Mouse (Mus musculus) forebrain, embryonic 15.5 days (tissue): ENCODE measurements around the gene Nceh1. TPM values are rescaled to one million over a fixed set of nuclear protein-coding genes. Genes with fewer than 3 reads are reported as not detected.

Experiments
- ATAC-seq: fragments of 200-750 bp; cut with Nextera tagmentation; replicated peaks from 2 replicates; pipeline ENCODE4 v1.8.0; 2017; ENCODE audit warnings: mild to moderate bottlenecking, moderate TSS enrichment, moderate library complexity
- H3K27ac ChIP-seq: fragments of 300-500 bp; sonication (generic); replicated peaks from 2 replicates; pipeline ENCODE4 v1.5.1; 2015; ENCODE audit warnings: mild to moderate bottlenecking, inconsistent platforms
- H3K27me3 ChIP-seq: fragments of 300-500 bp; sonication (generic); 2 replicates; pipeline ENCODE4 v1.6.1; 2015; ENCODE audit warnings: inconsistent platforms
- H3K36me3 ChIP-seq: fragments of 300-500 bp; sonication (generic); 2 replicates; pipeline ENCODE4 v1.6.1; 2015; ENCODE audit warnings: mild to moderate bottlenecking, inconsistent platforms
- H3K4me1 ChIP-seq: fragments of 300-500 bp; sonication (generic); 2 replicates; pipeline ENCODE4 v1.6.1; 2015; ENCODE audit warnings: inconsistent platforms
- H3K4me2 ChIP-seq: fragments of 300-500 bp; sonication (generic); replicated peaks from 2 replicates; pipeline ENCODE4 v1.6.1; 2015; ENCODE audit warnings: mild to moderate bottlenecking, inconsistent platforms
- H3K4me3 ChIP-seq: fragments of 300-500 bp; sonication (generic); 2 replicates; pipeline ENCODE4 v1.5.1; 2015; ENCODE audit warnings: mild to moderate bottlenecking, inconsistent platforms
- H3K9ac ChIP-seq: fragments of 300-500 bp; sonication (generic); replicated peaks from 2 replicates; pipeline ENCODE4 v1.6.1; 2015; ENCODE audit warnings: mild to moderate bottlenecking, inconsistent platforms
- H3K9me3 ChIP-seq: fragments of 300-500 bp; sonication (generic); 2 replicates; pipeline ENCODE4 v1.6.1; 2016; ENCODE audit warnings: inconsistent platforms
- WGBS: fragments of 180-500 bp; shearing (Covaris S2); methylation state at CpG from one replicate; pipeline ENCODE4 v1.1.7; 2015; ENCODE audit warnings: mixed read lengths; 5-methylcytosine and 5-hydroxymethylcytosine counted together
- polyA plus RNA-seq: library from polyadenylated mRNA; unstranded; fragments of >200 nt; fragmentation: Nextera tagmentation; extraction: Ambion mirVana; gene quantifications from 2 replicates; pipeline ENCODE4 v1.2.1, GENCODE M21; 2015

The Nceh1 gene
- 6.9 and 7.2 TPM in 2 replicates for polyA plus RNA-seq

DNA sequence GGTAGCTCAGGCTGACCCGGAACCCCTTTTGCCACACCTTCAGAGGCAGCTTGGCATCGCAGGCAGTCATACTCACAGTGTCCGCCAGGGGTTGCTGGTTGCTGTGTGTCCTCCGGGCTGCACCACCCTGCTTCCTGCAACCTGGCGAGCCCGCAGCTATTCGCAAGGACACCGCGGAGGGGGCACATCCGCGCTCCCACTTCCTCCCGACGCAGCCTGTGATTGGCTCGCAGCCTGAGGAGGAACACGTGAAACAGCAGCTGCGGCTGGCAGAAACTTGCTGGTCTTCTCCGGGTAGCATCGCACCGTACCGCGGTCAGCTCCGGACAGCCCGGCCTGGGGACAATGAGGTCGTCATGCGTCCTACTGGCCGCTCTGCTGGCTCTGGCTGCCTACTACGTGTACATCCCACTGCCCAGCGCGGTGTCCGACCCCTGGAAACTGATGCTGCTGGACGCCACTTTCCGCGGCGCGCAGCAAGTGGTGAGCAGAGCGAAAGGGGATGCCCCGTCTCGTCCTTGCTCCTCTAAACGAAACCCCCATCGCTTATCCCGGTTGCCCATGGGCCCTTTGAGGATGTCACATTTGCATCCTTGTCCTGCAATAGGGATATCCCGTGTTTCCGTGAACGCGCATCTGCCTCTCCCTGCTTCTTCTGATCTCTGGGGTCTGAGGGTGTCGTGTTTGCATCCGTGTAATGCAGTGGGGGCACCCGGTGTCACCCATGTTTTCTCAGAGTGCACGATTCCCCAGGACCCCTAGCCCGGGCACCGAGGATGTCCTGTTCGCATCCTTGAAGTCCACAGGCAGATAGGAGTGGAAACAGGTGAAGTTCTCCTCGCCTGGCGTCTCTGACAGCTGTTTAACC lies at the start of gene Nceh1:
Gene Nceh1, plus strand, starts transcription at position 233 of the 868 bp plus-strand sequence.
- peak within 1 kb of the TSS; percentile 99 for H3K4me2 ChIP-seq
- H3K4me1 ChIP-seq, result peaks cover 11% of the 10 kb centered on the region; the same call in 1 of the 2 replicates
- ATAC-seq, result peak; percentile 98
- H3K9ac ChIP-seq, result peak within 1 kb of the TSS; percentile 58
- no peaks in the 10 kb centered on the region for H3K27me3 ChIP-seq
- no peaks in the 10 kb centered on the region for H3K9me3 ChIP-seq
- under 1% methylated on average over 54 of the region's 54 CpGs for WGBS
- H3K36me3 ChIP-seq, result no peaks in the 10 kb centered on the region
- peak within 1 kb of the TSS; percentile 88 for H3K4me3 ChIP-seq
- H3K27ac ChIP-seq, result no peak within 1 kb of the TSS

DNA sequence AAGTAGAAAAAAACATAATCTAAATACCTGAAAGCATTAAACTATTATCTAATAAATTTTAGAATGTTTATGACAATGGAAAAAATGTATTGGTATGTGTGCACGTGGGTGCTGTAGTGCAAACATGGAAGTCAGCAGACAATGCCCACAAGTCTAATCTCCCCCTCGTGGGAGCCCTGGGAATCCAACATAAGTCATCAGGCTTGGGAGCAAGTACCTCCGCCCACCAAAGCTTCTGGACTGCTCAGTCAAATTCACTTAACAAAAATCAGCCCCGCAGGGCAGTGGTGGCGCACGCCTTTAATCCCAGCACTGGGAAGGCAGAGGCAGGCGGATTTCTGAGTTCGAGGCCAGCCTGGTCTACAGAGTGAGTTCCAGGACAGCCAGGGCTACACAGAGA lies 42.7 kb upstream of the Nceh1 start:
- 89% methylated on average over 8 of the region's 8 CpGs for WGBS

DNA sequence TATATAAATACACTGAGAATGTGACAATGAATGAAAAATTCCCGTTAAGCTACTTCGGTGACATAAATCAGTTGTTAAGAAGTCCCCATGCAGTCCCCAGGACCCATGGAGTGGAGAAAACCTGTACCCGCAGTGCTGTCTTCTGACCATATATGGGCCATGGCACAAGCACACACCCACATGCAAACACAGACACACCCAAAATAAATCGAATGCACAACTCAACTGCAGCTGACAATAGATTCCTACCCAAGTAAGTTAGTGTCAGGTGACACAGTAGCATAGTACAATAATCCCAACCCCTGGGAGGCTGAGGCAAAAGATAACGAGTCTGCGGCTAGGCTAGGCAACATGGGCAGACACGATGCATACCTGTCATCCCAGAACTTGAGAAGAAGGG lies 39.2 kb upstream of the Nceh1 start:
- H3K4me1 ChIP-seq, result no peaks in the 10 kb centered on the region
- no peaks in the 10 kb centered on the region for H3K27me3 ChIP-seq
- no peaks in the 10 kb centered on the region for H3K9me3 ChIP-seq
- 88% methylated on average over 7 of the region's 7 CpGs for WGBS
- no peak for ATAC-seq
- H3K36me3 ChIP-seq, result peaks cover 8% of the 10 kb centered on the region; the same call in 1 of the 2 replicates
- H3K9ac ChIP-seq, result no peak overlapping the region
- H3K27ac ChIP-seq, result no peak overlapping the region
- H3K4me3 ChIP-seq, result no peak overlapping the region
- no peak overlapping the region for H3K4me2 ChIP-seq

More for the DNA sequence above, 42.7 kb upstream of the Nceh1 start:
- no peak overlapping the region for H3K9ac ChIP-seq
- no peaks in the 10 kb centered on the region for H3K27me3 ChIP-seq
- H3K27ac ChIP-seq, result no peak overlapping the region
- H3K4me2 ChIP-seq, result no peak overlapping the region
- no peaks in the 10 kb centered on the region for H3K9me3 ChIP-seq
- no peaks in the 10 kb centered on the region for H3K4me1 ChIP-seq
- no peak overlapping the region for H3K4me3 ChIP-seq
- ATAC-seq, result no peak
- peaks cover 19% of the 10 kb centered on the region; the same call in 1 of the 2 replicates for H3K36me3 ChIP-seq

- Histone ChIP-seq H3K36me3 (peaks cover 5% of the 10 kb centered on the region; the same call in 1 of the 2 replicates), H3K4me1 (no peaks in the 10 kb centered on the region), H3K9me3 (no peaks in the 10 kb centered on the region), H3K4me3 (no peak overlapping the region), H3K27ac (no peak overlapping the region), H3K9ac (no peak overlapping the region), H3K4me2 (no peak overlapping the region), H3K27me3 (no peaks in the 10 kb centered on the region)
- 91% methylated on average over 7 of the region's 7 CpGs for WGBS
- no peak for ATAC-seq
Measured at GRCm38 (mm10) chr3:27145733-27146132, 37.0 kb upstream of the Nceh1 start.

GRCm38 (mm10) chr3:27153191-27153671 lies 29.5 kb upstream of the Nceh1 start:
- ATAC-seq, result peak; percentile 71
- Histone ChIP-seq H3K4me3 (peak overlapping the region; percentile 88), H3K4me2 (peak overlapping the region; percentile 87), H3K9ac (peak overlapping the region; percentile 59), H3K27ac (peak overlapping the region; percentile 44; the same call in 1 of the 2 replicates), H3K9me3 (no peaks in the 10 kb centered on the region), H3K4me1 (peaks cover 24% of the 10 kb centered on the region), H3K27me3 (no peaks in the 10 kb centered on the region), H3K36me3 (0 out of 2 replicates have a peak, but pooled peaks cover 2% of the 10 kb centered on the region)
- WGBS, result under 1% methylated on average over 31 of the region's 31 CpGs

DNA sequence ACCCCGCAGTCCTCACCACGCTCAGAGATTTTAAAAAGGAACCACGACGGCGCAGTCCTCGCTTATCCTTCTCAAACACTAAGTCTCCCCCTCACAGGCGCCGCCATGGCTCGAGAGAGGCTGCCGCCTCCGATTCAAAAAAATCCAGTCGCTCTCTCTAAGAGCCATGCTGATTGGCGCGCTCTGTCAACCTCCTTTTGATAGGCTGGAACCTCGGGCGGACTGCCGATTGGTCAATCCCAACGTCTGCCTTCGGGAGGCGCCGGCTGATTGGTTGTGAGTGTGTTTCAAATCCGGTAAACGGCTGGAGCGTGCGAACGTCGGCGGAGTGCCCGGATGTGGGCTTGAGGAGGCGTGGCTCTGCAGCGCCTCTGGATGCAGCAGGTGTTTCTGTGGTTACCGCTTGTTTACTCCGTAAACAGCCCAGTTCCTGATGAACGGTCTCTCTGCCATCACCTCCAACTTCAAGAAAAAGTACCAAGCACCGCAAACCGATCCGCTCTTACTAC lies 29.0 kb upstream of the Nceh1 start, which contains the start of gene Ect2:
Gene Ect2, minus strand, starts transcription at position 178 of the 509 bp plus-strand sequence.
- Histone ChIP-seq H3K27me3 (no peaks in the 10 kb centered on the region), H3K9me3 (no peaks in the 10 kb centered on the region), H3K4me3 (peak within 1 kb of the TSS; percentile 88), H3K4me1 (peaks cover 24% of the 10 kb centered on the region), H3K36me3 (0 out of 2 replicates have a peak, but pooled peaks cover 2% of the 10 kb centered on the region), H3K4me2 (peak within 1 kb of the TSS; percentile 87), H3K27ac (peak within 1 kb of the TSS; percentile 44), H3K9ac (peak within 1 kb of the TSS; percentile 59)
- under 1% methylated on average over 37 of the region's 37 CpGs for WGBS
- ATAC-seq, result peak; percentile 100

GRCm38 (mm10) chr3:27154280-27154679 lies 28.5 kb upstream of the Nceh1 start:
- Histone ChIP-seq H3K4me1 (peaks cover 24% of the 10 kb centered on the region), H3K9ac (peak overlapping the region; percentile 37), H3K27me3 (no peaks in the 10 kb centered on the region), H3K4me2 (peak overlapping the region; percentile 43), H3K9me3 (no peaks in the 10 kb centered on the region), H3K36me3 (0 out of 2 replicates have a peak, but pooled peaks cover 2% of the 10 kb centered on the region), H3K4me3 (peak overlapping the region; percentile 88), H3K27ac (peak overlapping the region; percentile 36)
- ATAC-seq, result peak; percentile 11
- WGBS, result 50% methylated on average over 2 of the region's 2 CpGs

DNA sequence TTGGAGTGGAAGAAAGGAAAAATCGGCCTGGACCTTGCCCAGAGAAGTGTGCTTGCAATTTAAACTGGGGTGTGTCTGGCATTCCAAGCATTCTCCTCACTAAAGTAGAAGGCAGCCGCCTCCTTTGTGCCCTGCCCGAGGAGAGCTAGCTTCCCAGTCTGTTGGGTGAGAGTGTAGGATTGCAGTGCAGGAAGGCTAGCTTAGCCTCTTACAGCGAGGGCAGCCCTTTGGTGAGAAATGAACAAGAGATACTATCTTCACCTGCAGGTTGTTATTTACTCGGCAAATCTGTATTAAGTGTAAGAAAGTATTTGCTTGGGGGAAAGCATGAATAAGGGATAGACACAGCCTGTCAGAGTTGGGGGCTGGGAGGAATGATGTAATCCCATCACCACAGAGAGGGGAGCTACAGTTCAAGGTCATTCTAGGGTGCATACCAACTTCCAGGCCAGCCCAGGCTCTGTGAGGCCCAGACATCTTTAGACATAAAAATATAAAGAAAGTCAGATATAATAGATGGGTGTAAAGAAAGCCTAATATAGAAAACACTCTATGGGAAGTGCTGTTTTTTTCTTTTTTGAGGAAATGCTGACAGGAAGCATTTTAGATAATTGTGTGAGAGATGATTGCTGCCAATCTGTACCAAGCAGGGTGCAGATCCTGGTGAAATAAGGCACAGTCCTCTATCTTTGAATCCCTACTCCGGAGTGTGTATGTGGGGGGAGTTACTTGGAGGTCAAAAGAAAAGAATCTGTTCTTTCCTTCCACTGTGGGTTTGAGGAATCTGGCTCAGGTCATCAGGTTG lies 27.5 kb upstream of the Nceh1 start:
- Histone ChIP-seq H3K27ac (no peak overlapping the region), H3K9me3 (no peaks in the 10 kb centered on the region), H3K27me3 (no peaks in the 10 kb centered on the region), H3K4me2 (no peak overlapping the region), H3K4me3 (no peak overlapping the region), H3K36me3 (no peaks in the 10 kb centered on the region), H3K4me1 (peaks cover 24% of the 10 kb centered on the region), H3K9ac (no peak overlapping the region)
- WGBS, result 17% methylated on average over 6 of the region's 6 CpGs
- ATAC-seq, result no peak

GRCm38 (mm10) chr3:27155856-27156593 lies 26.7 kb upstream of the Nceh1 start:
- no peak overlapping the region for H3K4me2 ChIP-seq
- H3K9me3 ChIP-seq, result no peaks in the 10 kb centered on the region
- no peaks in the 10 kb centered on the region for H3K36me3 ChIP-seq
- no peaks in the 10 kb centered on the region for H3K27me3 ChIP-seq
- no peak overlapping the region for H3K4me3 ChIP-seq
- peaks cover 24% of the 10 kb centered on the region for H3K4me1 ChIP-seq
- 70% methylated on average over 9 of the region's 9 CpGs for WGBS
- ATAC-seq, result no peak
- H3K27ac ChIP-seq, result no peak overlapping the region
- no peak overlapping the region for H3K9ac ChIP-seq

- WGBS, result 69% methylated on average over 3 of the region's 3 CpGs
- peaks cover 24% of the 10 kb centered on the region for H3K4me1 ChIP-seq
- H3K27me3 ChIP-seq, result no peaks in the 10 kb centered on the region
- H3K4me2 ChIP-seq, result no peak overlapping the region
- H3K9ac ChIP-seq, result no peak overlapping the region
- no peak overlapping the region for H3K27ac ChIP-seq
- no peaks in the 10 kb centered on the region for H3K36me3 ChIP-seq
- no peak overlapping the region for H3K4me3 ChIP-seq
- ATAC-seq, result no peak
- H3K9me3 ChIP-seq, result no peaks in the 10 kb centered on the region
Measured at GRCm38 (mm10) chr3:27156594-27156949, 26.2 kb upstream of the Nceh1 start.

GRCm38 (mm10) chr3:27158910-27159309 lies 23.9 kb upstream of the Nceh1 start:
- no peak overlapping the region for H3K9ac ChIP-seq
- H3K27me3 ChIP-seq, result no peaks in the 10 kb centered on the region
- H3K4me1 ChIP-seq, result peaks cover 7% of the 10 kb centered on the region
- WGBS, result 71% methylated on average over 4 of the region's 4 CpGs
- no peak overlapping the region for H3K27ac ChIP-seq
- no peak overlapping the region for H3K4me3 ChIP-seq
- no peaks in the 10 kb centered on the region for H3K9me3 ChIP-seq
- H3K36me3 ChIP-seq, result no peaks in the 10 kb centered on the region
- no peak for ATAC-seq
- no peak overlapping the region for H3K4me2 ChIP-seq
